Mouse (Mus musculus) small intestine, adult 2 months (tissue): ENCODE results near the gene Wdfy3. TPM values are rescaled to one million over a fixed set of nuclear protein-coding genes. Genes with fewer than 3 reads are reported as not detected.

Source experiments
- H3K27ac ChIP-seq: fragments of 200-500 bp; 2 replicates; pipeline ENCODE4 v1.5.1; 2012; ENCODE audit warnings: low read depth, low read length, control low read depth, inconsistent platforms; ENCODE audit not compliant: insufficient read depth
- H3K27me3 ChIP-seq: fragments of 200-500 bp; 2 replicates; pipeline ENCODE4 v1.6.1; 2012; ENCODE audit warnings: mild to moderate bottlenecking, moderate library complexity, low read length, inconsistent platforms; ENCODE audit not compliant: control insufficient read depth, insufficient read depth
- H3K36me3 ChIP-seq: fragments of 200-500 bp; 2 replicates; pipeline ENCODE4 v1.6.1; 2012; ENCODE audit warnings: mild to moderate bottlenecking, low read length, control low read depth, inconsistent platforms; ENCODE audit not compliant: control insufficient read depth, insufficient read depth
- H3K4me1 ChIP-seq: fragments of 200-500 bp; 2 replicates; pipeline ENCODE4 v1.6.1; 2012; ENCODE audit warnings: low read length, inconsistent platforms, mixed read lengths; ENCODE audit not compliant: control insufficient read depth, insufficient read depth, insufficient read length
- H3K4me3 ChIP-seq: fragments of 200-500 bp; 2 replicates; pipeline ENCODE4 v1.5.1; 2012; ENCODE audit warnings: low read depth, mild to moderate bottlenecking, control low read depth, inconsistent platforms, low read length, moderate library complexity
- CTCF ChIP-seq: fragments of 200-500 bp; IDR thresholded peaks from 2 replicates; pipeline ENCODE4 v1.5.1; 2012; ENCODE audit warnings: low read depth, mild to moderate bottlenecking, control low read depth, inconsistent platforms, low read length, moderate library complexity, mixed read lengths; ENCODE audit not compliant: insufficient replicate concordance, insufficient read length; ENCODE audit errors: extremely low read depth
- POLR2A ChIP-seq: fragments of 200-500 bp; IDR thresholded peaks from 2 replicates; pipeline ENCODE4 v1.6.1; 2012; ENCODE audit warnings: low read depth, mild to moderate bottlenecking, control low read depth, inconsistent platforms, low read length, moderate library complexity
- whole genome bisulfite sequencing: fragments of 180-500 bp; shearing (Covaris S2); methylation state at CpG from one replicate; pipeline ENCODE4 v1.1.7; 2018; 5-methylcytosine and 5-hydroxymethylcytosine counted together
- polyA plus RNA-seq: library from polyadenylated mRNA; depleted of rRNA; stranded (reverse); fragments of >200 nt; gene quantifications from 2 replicates; pipeline ENCODE4 v1.2.3, GENCODE M21; 2012

Wdfy3 gene
- polyA plus RNA-seq, 1 experiment, result 11.3 TPM

DNA sequence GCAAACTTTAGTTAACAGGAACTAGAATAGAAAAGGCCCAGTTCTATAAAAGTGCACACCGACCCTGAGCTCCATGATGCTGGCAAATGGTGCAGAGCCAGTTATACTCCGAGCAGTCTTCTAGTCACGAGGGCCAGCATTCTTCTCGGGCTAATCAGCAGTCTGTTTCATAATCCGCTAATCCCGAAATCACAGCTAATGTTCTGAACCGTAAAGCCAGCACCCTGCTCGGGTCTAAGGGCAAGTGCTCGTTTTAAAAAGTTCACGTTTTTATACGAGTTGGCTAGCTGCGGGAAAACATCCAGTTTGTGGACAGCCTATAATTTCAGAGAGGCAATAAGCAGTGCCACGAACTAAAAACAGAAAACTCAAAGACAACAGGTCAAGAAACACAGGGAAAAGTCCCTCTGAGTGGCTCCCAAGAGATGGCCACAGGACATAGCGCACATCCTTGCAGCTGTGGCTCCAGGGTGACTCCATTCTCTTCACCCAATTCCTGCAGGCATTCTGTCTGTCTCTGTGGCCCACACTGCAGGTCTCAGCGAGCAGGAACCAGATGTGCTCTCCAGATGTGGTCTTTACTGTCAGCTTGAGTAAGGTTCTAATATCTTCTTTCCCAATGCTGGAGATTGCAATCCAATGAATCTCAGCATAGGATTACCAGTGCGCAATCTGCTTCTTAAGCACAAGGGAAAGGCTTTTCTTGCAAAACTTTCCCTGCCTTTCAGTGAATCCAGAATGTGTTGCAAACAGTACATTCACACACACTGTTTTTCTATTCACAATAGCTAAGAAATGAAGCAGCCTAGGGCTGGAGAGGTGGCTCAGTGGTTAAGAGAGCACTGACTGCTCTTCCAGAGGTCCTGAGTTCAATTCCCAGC lies 47.5 kb downstream of the Wdfy3 start:
- H3K27me3 ChIP-seq, result no peaks in the 10 kb centered on the region
- H3K36me3 ChIP-seq, result peaks cover 3% of the 10 kb centered on the region; the same call in 1 of the 2 replicates
- no peak overlapping the region for H3K4me3 ChIP-seq
- 92% methylated on average over 16 of the region's 16 CpGs for WGBS
- H3K27ac ChIP-seq, result no peak overlapping the region
- TF ChIP-seq POLR2A (no peak), CTCF (no peak)
- H3K4me1 ChIP-seq, result no peaks in the 10 kb centered on the region

DNA sequence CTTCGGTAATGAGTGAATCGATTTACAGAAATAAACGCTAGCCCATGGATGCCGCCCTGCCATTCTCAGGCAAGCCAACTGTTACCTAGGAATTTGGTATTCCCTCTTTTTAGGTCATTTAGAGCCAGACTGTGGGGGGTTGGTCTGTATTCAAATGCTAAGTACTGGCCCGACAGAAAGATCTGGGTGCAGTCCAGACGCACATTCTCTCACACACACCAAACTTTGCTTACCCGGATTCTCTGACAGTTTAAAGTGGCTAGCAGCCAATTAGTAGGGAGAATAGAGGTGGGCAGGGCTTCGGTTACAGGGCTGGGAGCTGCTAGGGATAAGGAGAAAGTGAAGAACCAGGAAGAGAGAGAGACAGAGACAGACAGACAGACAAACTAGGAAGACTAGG lies 55.5 kb downstream of the Wdfy3 start:
- TF ChIP-seq POLR2A (no peak), CTCF (no peak)
- Histone ChIP-seq H3K36me3 (no peaks in the 10 kb centered on the region), H3K4me3 (no peak overlapping the region), H3K4me1 (no peaks in the 10 kb centered on the region; the same call in 1 of the 2 replicates), H3K27ac (no peak overlapping the region), H3K27me3 (no peaks in the 10 kb centered on the region)
- WGBS, result 91% methylated on average over 8 of the region's 8 CpGs

DNA sequence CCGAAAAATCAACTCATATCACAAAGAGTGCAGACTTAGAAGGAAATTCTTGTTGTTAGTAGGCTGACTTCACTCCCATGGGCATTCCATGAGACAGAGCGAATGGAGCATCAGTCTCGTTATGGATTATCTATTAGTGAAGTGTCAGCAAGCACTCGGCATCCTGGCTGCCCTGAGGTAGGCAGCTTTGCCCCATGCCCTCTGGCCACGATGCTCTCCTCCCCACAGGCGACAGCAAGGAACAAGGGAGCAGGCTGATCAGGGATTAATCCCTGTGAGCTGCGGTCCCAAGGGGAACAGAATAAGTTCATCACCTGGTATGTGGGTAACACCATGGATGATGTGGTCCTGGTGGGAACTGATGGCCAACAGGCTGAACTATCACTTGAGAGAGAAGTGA lies 55.9 kb downstream of the Wdfy3 start:
- Histone ChIP-seq H3K4me1 (no peaks in the 10 kb centered on the region; the same call in 1 of the 2 replicates), H3K27me3 (no peaks in the 10 kb centered on the region), H3K4me3 (no peak overlapping the region), H3K36me3 (no peaks in the 10 kb centered on the region), H3K27ac (no peak overlapping the region)
- WGBS, result 95% methylated on average over 7 of the region's 7 CpGs
- TF ChIP-seq CTCF (no peak), POLR2A (no peak)

DNA sequence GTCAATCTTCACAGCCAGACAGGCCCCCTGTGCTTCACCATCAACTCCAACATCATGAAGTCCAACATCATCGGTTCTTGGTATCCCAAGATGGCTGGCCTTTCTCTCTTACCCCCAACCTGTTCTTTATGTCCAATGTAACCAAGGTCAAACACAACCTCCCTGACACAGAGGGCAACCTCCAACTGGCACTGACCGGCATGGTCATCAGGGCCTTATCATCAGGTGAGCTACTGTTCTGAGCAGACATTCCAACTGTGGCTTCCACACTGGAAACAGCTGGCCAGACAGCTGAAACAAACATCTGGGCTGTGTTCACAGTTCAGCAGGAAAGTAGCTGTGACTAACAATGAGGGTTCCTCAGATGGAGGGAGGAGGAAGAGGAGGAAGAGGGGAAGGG lies 58.8 kb downstream of the Wdfy3 start:
- H3K4me1 ChIP-seq, result no peaks in the 10 kb centered on the region; the same call in 1 of the 2 replicates
- no peak overlapping the region for H3K27ac ChIP-seq
- no peaks in the 10 kb centered on the region for H3K36me3 ChIP-seq
- no peaks in the 10 kb centered on the region for H3K27me3 ChIP-seq
- no peak for TF ChIP-seq CTCF
- TF ChIP-seq POLR2A, result no peak
- 88% methylated on average over 2 of the region's 2 CpGs for WGBS
- no peak overlapping the region for H3K4me3 ChIP-seq

DNA sequence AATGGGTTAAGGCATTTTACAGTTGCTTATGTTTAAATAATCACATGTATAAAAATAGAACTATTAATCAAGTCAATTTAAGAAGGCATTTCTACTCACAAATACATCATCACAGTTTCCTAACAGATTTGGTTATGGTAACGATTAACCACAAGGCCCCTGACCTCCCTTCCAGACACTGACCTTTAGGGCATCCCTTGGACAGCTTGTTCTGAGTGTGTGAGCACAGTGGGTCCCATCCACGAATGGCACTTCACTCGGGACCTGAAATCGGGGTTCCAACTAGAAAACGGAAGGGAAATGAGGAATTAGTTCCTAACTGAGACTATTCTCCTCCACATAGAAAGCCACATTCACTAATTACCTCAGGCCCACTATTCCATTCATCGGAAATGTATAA lies 60.1 kb downstream of the Wdfy3 start:
- no peaks in the 10 kb centered on the region for H3K27me3 ChIP-seq
- WGBS, result 90% methylated on average over 6 of the region's 6 CpGs
- TF ChIP-seq POLR2A (no peak), CTCF (no peak)
- no peak overlapping the region for H3K4me3 ChIP-seq
- H3K27ac ChIP-seq, result no peak overlapping the region
- no peaks in the 10 kb centered on the region; the same call in 1 of the 2 replicates for H3K4me1 ChIP-seq
- no peaks in the 10 kb centered on the region for H3K36me3 ChIP-seq

DNA sequence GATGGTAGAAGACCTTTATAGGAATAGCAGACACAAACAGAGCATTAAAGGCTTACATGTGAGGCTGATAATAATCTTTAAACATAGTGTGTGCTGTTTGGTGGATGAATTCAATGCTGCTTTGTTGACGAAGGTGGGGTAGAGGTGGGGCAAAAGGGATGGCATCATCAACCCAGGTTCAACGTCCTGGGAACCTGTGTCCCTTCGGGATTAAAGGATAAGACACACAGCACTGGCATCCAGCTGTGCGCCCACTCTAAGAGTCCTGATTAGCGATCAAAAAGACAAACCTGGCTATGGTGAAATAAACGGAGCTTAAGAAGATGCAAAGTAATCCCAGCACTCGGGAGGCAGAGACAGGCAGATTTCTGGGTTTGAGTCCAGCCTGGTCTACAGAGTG lies 61.0 kb downstream of the Wdfy3 start:
- 79% methylated on average over 7 of the region's 7 CpGs for WGBS
- no peak overlapping the region for H3K4me3 ChIP-seq
- H3K36me3 ChIP-seq, result no peaks in the 10 kb centered on the region
- H3K27ac ChIP-seq, result no peak overlapping the region
- H3K27me3 ChIP-seq, result no peaks in the 10 kb centered on the region
- H3K4me1 ChIP-seq, result no peaks in the 10 kb centered on the region; the same call in 1 of the 2 replicates
- TF ChIP-seq CTCF, result no peak

DNA sequence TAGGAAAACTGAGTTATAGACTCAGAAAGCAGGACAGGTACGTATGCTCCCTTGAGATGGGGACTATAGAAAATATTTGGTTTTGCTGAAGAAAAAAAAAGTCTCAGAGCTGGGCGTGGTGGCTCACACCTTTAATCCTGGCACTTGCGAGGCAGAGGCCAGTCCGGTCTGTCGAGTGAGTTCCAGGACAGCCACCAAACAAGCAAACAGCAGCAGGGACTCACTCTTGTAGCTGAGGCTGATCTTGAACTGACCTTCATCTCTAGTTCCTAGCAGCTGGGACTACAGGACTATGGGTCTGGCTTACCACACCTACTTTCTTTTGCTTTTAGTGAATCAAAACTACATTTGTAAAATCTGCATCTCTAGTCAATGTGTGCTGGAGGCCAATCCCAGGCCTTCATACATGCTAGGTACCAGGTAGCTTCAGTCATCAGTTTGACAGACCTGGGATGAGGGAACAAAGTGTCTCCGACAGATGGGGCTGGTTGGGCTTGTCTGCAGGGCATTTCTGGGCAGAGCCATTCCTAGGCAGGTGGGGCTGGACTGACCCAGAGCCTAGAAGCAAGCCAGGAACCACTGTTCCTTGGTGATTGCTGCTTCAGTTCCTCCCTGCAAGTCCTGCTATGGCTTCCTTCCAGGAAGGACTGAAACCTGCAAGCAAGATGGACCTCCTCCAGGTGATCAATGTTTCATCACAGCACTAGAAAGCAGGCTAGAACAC lies 63.3 kb downstream of the Wdfy3 start:
- H3K27ac ChIP-seq, result no peak overlapping the region
- TF ChIP-seq POLR2A, result no peak
- TF ChIP-seq CTCF, result no peak

More for the DNA sequence above, 63.3 kb downstream of the Wdfy3 start:
- no peak overlapping the region for H3K4me3 ChIP-seq
- no peaks in the 10 kb centered on the region; the same call in 1 of the 2 replicates for H3K4me1 ChIP-seq
- H3K27me3 ChIP-seq, result no peaks in the 10 kb centered on the region
- H3K36me3 ChIP-seq, result no peaks in the 10 kb centered on the region
- WGBS, result 74% methylated on average over 6 of the region's 6 CpGs
